Mouse (Mus musculus): ENCODE measurements around the gene Auts2. TPM values are rescaled to one million over a fixed set of nuclear protein-coding genes. Genes with fewer than 3 reads are reported as not detected.
A peak's percentile ranks its signal among the peaks of the same experiment; 100 is the strongest.

Gene Auts2
- polyA plus RNA-seq, 1 experiment from 2014 or later = 29.4 TPM

DNA sequence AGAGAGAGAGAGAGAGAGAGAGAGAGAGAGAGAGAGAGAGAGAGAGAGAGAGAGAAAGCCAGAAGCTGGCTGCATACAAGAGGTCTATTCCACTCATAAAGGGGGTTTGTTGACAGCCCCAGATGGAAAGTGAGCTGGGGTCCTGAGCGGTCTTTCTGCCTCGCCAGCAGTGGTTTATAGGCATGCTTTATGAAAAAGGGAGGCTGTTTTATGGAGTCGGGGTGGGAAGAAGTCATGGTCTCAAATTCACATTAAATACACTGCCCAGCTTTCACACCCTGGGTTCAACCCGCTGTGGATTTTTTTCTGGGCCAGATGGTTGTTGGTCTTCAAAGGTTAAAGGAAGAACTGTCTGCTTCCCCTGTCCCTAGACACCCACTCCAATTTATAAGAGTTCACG, 767.5 kb downstream of the Auts2 start:
- peak; percentile 50; the same call in 1 of the 2 replicates for ATAC-seq (ENCODE audit: low read depth)
- Histone ChIP-seq H3K36me3 (ENCODE audit: control insufficient read depth, insufficient read depth, low read length) (no peaks in the 10 kb centered on the region), H3K27ac (replicated peaks; ENCODE audit: low read depth, low read length) (no peak overlapping the region), H3K27me3 (replicated peaks; ENCODE audit: control insufficient read depth, insufficient read depth, low read length) (no peaks in the 10 kb centered on the region), H3K9me3 (ENCODE audit: control insufficient read depth, low read length) (no peaks in the 10 kb centered on the region), H3K4me2 (ENCODE audit: low read depth, low read length) (no peak overlapping the region), H3K4me3 (ENCODE audit: low read depth, low read length) (no peak overlapping the region), H3K9ac (ENCODE audit: low read depth, low read length) (no peak overlapping the region), H3K4me1 (ENCODE audit: control insufficient read depth, insufficient read depth, low read length) (peaks cover 13% of the 10 kb centered on the region)
- 50% methylated on average over 5 of the region's 5 CpGs for WGBS
- peak; percentile 49 for DNase-seq (ENCODE audit: low spot score)

DNA sequence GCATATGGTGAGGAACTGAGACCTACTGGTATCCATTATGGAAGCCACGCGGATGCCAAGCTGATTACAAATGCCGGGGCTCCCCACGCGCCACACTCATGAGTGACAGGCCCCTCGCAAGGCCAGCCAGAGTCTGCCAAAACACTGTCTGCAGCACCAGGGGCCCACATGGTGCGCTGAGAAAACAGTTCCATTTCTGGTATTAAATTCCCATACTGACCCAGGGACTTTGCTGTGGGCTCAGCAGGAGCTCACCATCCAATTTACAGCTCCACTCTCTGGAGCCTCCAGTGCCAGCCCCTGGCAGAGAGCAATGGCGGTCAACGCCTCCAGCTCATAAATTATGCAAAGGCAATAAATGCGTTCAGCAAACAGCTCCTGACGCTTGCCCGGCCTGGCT, 767.9 kb downstream of the Auts2 start:
- DNase-seq (ENCODE audit: low spot score) (peak; percentile 50), ATAC-seq (ENCODE audit: low read depth) (peak; percentile 35; the same call in 1 of the 2 replicates)
- Histone ChIP-seq H3K27ac (replicated peaks; ENCODE audit: low read depth, low read length) (peak overlapping the region; percentile 40), H3K36me3 (ENCODE audit: control insufficient read depth, insufficient read depth, low read length) (no peaks in the 10 kb centered on the region), H3K9ac (ENCODE audit: low read depth, low read length) (no peak overlapping the region), H3K27me3 (replicated peaks; ENCODE audit: control insufficient read depth, insufficient read depth, low read length) (no peaks in the 10 kb centered on the region), H3K4me1 (ENCODE audit: control insufficient read depth, insufficient read depth, low read length) (peaks cover 13% of the 10 kb centered on the region), H3K4me3 (ENCODE audit: low read depth, low read length) (no peak overlapping the region), H3K4me2 (ENCODE audit: low read depth, low read length) (0 out of 2 replicates have a peak overlapping the region, but pooled peaks have one; percentile 23), H3K9me3 (ENCODE audit: control insufficient read depth, low read length) (no peaks in the 10 kb centered on the region)
- WGBS = 53% methylated on average over 12 of the region's 12 CpGs

DNA sequence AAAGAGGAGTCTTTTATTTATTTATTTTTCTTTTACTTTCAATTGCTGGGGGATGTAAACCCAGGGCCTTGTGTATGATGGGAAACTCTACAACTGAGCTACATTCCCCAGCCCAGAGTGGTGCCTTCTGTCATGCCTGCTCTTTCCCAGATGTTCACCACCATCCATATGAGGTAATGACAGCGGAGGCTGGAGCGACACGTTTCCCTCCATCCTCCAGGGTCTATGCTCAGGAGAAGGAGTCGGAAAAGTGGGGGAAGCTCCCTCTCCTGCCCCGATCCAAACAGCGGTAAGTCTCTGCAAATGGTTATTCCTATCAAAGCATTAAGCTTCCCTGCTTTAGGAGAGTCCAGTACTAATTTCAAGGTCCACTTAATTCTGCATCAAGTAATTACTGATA, 768.4 kb downstream of the Auts2 start:
- Histone ChIP-seq H3K36me3 (ENCODE audit: control insufficient read depth, insufficient read depth, low read length) (no peaks in the 10 kb centered on the region), H3K27me3 (replicated peaks; ENCODE audit: control insufficient read depth, insufficient read depth, low read length) (no peaks in the 10 kb centered on the region), H3K9ac (ENCODE audit: low read depth, low read length) (no peak overlapping the region), H3K4me2 (ENCODE audit: low read depth, low read length) (0 out of 2 replicates have a peak overlapping the region, but pooled peaks have one; percentile 23), H3K27ac (replicated peaks; ENCODE audit: low read depth, low read length) (peak overlapping the region; percentile 40; the same call in 1 of the 2 replicates), H3K4me1 (ENCODE audit: control insufficient read depth, insufficient read depth, low read length) (peaks cover 13% of the 10 kb centered on the region), H3K4me3 (ENCODE audit: low read depth, low read length) (no peak overlapping the region), H3K9me3 (ENCODE audit: control insufficient read depth, low read length) (no peaks in the 10 kb centered on the region)
- DNase-seq (ENCODE audit: low spot score) (no peak), ATAC-seq (ENCODE audit: low read depth) (peak; percentile 20; the same call in 1 of the 2 replicates)
- 60% methylated on average over 6 of the region's 6 CpGs for WGBS

- Histone ChIP-seq H3K4me3 (ENCODE audit: low read depth, low read length) (no peak overlapping the region), H3K9ac (ENCODE audit: low read depth, low read length) (no peak overlapping the region), H3K27ac (replicated peaks; ENCODE audit: low read depth, low read length) (no peak overlapping the region), H3K4me1 (ENCODE audit: control insufficient read depth, insufficient read depth, low read length) (peaks cover 16% of the 10 kb centered on the region), H3K36me3 (ENCODE audit: control insufficient read depth, insufficient read depth, low read length) (no peaks in the 10 kb centered on the region), H3K27me3 (replicated peaks; ENCODE audit: control insufficient read depth, insufficient read depth, low read length) (no peaks in the 10 kb centered on the region), H3K4me2 (ENCODE audit: low read depth, low read length) (no peak overlapping the region), H3K9me3 (ENCODE audit: control insufficient read depth, low read length) (no peaks in the 10 kb centered on the region)
- WGBS = 100% methylated on average over 1 of the region's 1 CpGs
- ATAC-seq (ENCODE audit: low read depth) (no peak), DNase-seq (ENCODE audit: low spot score) (no peak)
Measured at GRCm38 (mm10) chr5:131772616-131773015, 770.5 kb downstream of the Auts2 start.

GRCm38 (mm10) chr5:131769273-131769672, 773.9 kb downstream of the Auts2 start:
- Histone ChIP-seq H3K9me3 (ENCODE audit: control insufficient read depth, low read length) (no peaks in the 10 kb centered on the region), H3K4me3 (ENCODE audit: low read depth, low read length) (no peak overlapping the region), H3K9ac (ENCODE audit: low read depth, low read length) (no peak overlapping the region), H3K27ac (replicated peaks; ENCODE audit: low read depth, low read length) (no peak overlapping the region), H3K4me2 (ENCODE audit: low read depth, low read length) (no peak overlapping the region), H3K27me3 (replicated peaks; ENCODE audit: control insufficient read depth, insufficient read depth, low read length) (no peaks in the 10 kb centered on the region), H3K4me1 (ENCODE audit: control insufficient read depth, insufficient read depth, low read length) (0 out of 2 replicates have a peak, but pooled peaks cover 3% of the 10 kb centered on the region), H3K36me3 (ENCODE audit: control insufficient read depth, insufficient read depth, low read length) (no peaks in the 10 kb centered on the region)
- WGBS = 64% methylated on average over 11 of the region's 11 CpGs
- no peak for DNase-seq (ENCODE audit: low spot score)
- no peak for ATAC-seq (ENCODE audit: low read depth)

DNA sequence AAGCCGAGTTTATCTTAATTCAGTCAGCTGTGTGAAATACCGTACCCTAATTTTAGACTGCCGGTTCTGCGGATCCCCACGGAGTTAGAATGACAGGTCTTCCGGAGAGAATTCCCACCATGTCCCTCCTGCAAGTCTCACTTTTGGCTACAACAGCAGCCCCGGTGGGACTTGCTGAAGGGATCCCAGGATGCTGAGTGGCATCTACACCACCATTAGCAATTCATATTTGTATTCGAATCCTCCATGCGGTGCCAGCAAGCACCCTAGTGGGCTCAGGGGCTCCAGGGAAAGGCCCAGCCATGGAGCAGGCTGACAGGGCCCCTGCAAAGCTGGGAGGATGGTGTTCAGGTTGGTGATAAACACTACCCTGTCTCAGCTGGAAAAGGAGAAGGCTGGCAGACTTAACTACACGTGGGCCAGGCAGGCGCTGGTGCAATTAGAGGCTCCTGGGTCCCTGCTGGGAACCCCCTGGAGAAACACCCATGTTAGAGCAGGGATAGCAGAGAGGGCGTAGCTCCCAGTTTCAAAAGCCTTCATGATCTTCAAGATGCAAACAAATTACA, 775.4 kb downstream of the Auts2 start:
- Histone ChIP-seq H3K36me3 (ENCODE audit: control insufficient read depth, insufficient read depth, low read length) (no peaks in the 10 kb centered on the region), H3K4me1 (ENCODE audit: control insufficient read depth, insufficient read depth, low read length) (0 out of 2 replicates have a peak, but pooled peaks cover 3% of the 10 kb centered on the region), H3K9me3 (ENCODE audit: control insufficient read depth, low read length) (no peaks in the 10 kb centered on the region), H3K4me2 (ENCODE audit: low read depth, low read length) (no peak overlapping the region), H3K4me3 (ENCODE audit: low read depth, low read length) (no peak overlapping the region), H3K9ac (ENCODE audit: low read depth, low read length) (no peak overlapping the region), H3K27ac (replicated peaks; ENCODE audit: low read depth, low read length) (no peak overlapping the region), H3K27me3 (replicated peaks; ENCODE audit: control insufficient read depth, insufficient read depth, low read length) (no peaks in the 10 kb centered on the region)
- WGBS = 68% methylated on average over 12 of the region's 12 CpGs
- DNase-seq (ENCODE audit: low spot score) (peak; percentile 21), ATAC-seq (ENCODE audit: low read depth) (peak; percentile 72)

DNA sequence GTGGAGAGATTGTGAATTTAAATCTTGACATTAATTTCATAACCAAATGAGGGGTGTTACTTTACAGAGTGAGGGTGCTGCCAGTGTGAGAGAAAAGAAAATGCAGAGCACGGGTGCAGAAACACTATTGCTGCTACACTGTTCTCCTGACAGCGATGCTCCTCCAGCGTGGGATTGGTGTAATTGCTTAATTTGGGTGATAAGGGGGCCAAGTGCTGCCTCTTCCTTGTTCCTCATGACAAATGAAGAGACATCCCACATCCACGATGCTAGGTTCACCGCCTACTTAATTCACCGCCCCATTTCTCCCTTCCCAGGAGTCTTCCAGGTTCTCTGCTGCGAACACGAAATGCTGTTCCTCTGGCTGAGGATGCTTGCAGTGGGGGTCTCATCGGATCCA, 776.0 kb downstream of the Auts2 start:
- Histone ChIP-seq H3K4me3 (ENCODE audit: low read depth, low read length) (no peak overlapping the region), H3K9me3 (ENCODE audit: control insufficient read depth, low read length) (no peaks in the 10 kb centered on the region), H3K4me1 (ENCODE audit: control insufficient read depth, insufficient read depth, low read length) (0 out of 2 replicates have a peak, but pooled peaks cover 3% of the 10 kb centered on the region), H3K9ac (ENCODE audit: low read depth, low read length) (no peak overlapping the region), H3K27ac (replicated peaks; ENCODE audit: low read depth, low read length) (no peak overlapping the region), H3K4me2 (ENCODE audit: low read depth, low read length) (no peak overlapping the region), H3K36me3 (ENCODE audit: control insufficient read depth, insufficient read depth, low read length) (no peaks in the 10 kb centered on the region), H3K27me3 (replicated peaks; ENCODE audit: control insufficient read depth, insufficient read depth, low read length) (no peaks in the 10 kb centered on the region)
- ATAC-seq (ENCODE audit: low read depth) (no peak), DNase-seq (ENCODE audit: low spot score) (no peak)
- WGBS = 81% methylated on average over 9 of the region's 9 CpGs

DNA sequence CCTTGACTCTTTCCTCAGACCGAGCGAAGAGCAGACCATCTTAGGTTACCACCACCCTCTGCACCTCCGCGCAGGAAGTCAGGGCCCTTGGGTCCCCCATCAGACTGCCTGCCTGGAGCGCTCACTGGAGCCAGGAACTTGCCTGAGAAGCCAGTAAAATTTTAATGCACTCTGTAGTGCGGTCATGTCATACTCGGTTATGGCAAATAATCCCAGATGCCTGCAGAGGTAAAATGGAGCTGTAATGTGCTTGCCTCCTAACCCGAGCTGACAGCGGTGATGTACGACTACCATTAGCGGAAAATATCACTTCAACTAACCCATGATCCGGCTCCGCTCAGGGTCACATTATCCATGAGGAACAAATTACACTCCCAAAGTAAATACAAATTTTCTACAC, 783.7 kb downstream of the Auts2 start:
- Histone ChIP-seq H3K36me3 (ENCODE audit: control insufficient read depth, insufficient read depth, low read length) (no peaks in the 10 kb centered on the region), H3K27me3 (replicated peaks; ENCODE audit: control insufficient read depth, insufficient read depth, low read length) (no peaks in the 10 kb centered on the region), H3K4me2 (ENCODE audit: low read depth, low read length) (no peak overlapping the region), H3K9ac (ENCODE audit: low read depth, low read length) (no peak overlapping the region), H3K4me3 (ENCODE audit: low read depth, low read length) (no peak overlapping the region), H3K4me1 (ENCODE audit: control insufficient read depth, insufficient read depth, low read length) (no peaks in the 10 kb centered on the region), H3K27ac (replicated peaks; ENCODE audit: low read depth, low read length) (no peak overlapping the region), H3K9me3 (ENCODE audit: control insufficient read depth, low read length) (no peaks in the 10 kb centered on the region)
- WGBS = 66% methylated on average over 13 of the region's 13 CpGs
- DNase-seq (ENCODE audit: low spot score) (no peak), ATAC-seq (ENCODE audit: low read depth) (no peak)

DNA sequence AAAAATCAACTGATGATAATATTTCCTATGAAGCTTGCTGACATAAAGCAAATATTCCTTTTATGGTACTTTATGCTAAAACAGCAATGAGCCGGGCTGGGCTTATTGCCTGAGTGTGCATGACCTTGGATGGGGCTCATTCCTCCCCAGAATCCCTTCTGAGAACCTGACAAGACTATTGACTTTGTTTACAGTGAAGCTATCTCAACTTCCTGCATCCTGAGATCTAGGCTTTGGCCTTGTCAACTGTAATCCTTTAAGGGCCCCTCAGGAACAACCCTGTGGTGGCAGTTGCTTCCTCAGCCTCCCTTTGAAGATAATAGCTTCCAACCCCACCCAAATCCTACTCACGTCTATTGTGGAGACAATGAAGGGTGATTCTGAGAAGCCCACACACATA, 792.8 kb downstream of the Auts2 start:
- ATAC-seq (ENCODE audit: low read depth) (no peak), DNase-seq (ENCODE audit: low spot score) (no peak)

More for the DNA sequence above, 792.8 kb downstream of the Auts2 start:
- no peaks in the 10 kb centered on the region for H3K27me3 ChIP-seq (replicated peaks; ENCODE audit: control insufficient read depth, insufficient read depth, low read length)
- no peak overlapping the region for H3K9ac ChIP-seq (ENCODE audit: low read depth, low read length)
- no peak overlapping the region for H3K4me2 ChIP-seq (ENCODE audit: low read depth, low read length)
- H3K9me3 ChIP-seq (ENCODE audit: control insufficient read depth, low read length) = no peaks in the 10 kb centered on the region
- no peaks in the 10 kb centered on the region for H3K36me3 ChIP-seq (ENCODE audit: control insufficient read depth, insufficient read depth, low read length)
- no peak overlapping the region for H3K4me3 ChIP-seq (ENCODE audit: low read depth, low read length)
- H3K4me1 ChIP-seq (ENCODE audit: control insufficient read depth, insufficient read depth, low read length) = peaks cover 21% of the 10 kb centered on the region
- no peak overlapping the region for H3K27ac ChIP-seq (replicated peaks; ENCODE audit: low read depth, low read length)
- WGBS = 29% methylated on average over 2 of the region's 2 CpGs
